Mouse (Mus musculus) spleen, adult 2 months (tissue): ENCODE measurements around the gene Mphosph8.

Experiments
- CTCF ChIP-seq: fragments of 200-500 bp; IDR thresholded peaks from 2 replicates; pipeline ENCODE4 v1.5.1; 2011; ENCODE audit warnings: mild to moderate bottlenecking, inconsistent platforms; ENCODE audit not compliant: insufficient read depth, insufficient read length, insufficient replicate concordance; ENCODE audit errors: extremely low read depth
- POLR2A ChIP-seq: fragments of 200-500 bp; IDR thresholded peaks from 2 replicates; pipeline ENCODE4 v1.6.1; 2011; ENCODE audit warnings: low read depth, low read length, inconsistent platforms

- TF ChIP-seq CTCF (no peak), POLR2A (no peak)
Observed at GRCm38 (mm10) chr14:56631109-56631508, 36.9 kb upstream of the Mphosph8 start.
